Mouse (Mus musculus) neural tube, embryonic 11.5 days (tissue): Measurements from ENCODE around the gene Hdgfl3. TPM values are rescaled to one million over a fixed set of nuclear protein-coding genes. Genes with fewer than 3 reads are reported as not detected.

Experiments used
- ATAC-seq: fragments of 200-750 bp; cut with Nextera tagmentation; 2 replicates; pipeline ENCODE4 v1.8.0; 2017; ENCODE audit warnings: moderate number of reproducible peaks, mild to moderate bottlenecking, moderate TSS enrichment, moderate library complexity; ENCODE audit not compliant: insufficient read depth, low FRiP score, low TSS enrichment
- DNase-seq: peaks from one replicate; pipeline ENCODE4 v3.0.0-alpha.2; 2015; ENCODE audit warnings: low spot score
- H3K27ac ChIP-seq: fragments of 300-500 bp; sonication (generic); 2 replicates; pipeline ENCODE4 v1.5.1; 2014; ENCODE audit warnings: low read depth, mild to moderate bottlenecking, low read length
- H3K27me3 ChIP-seq: fragments of 300-500 bp; sonication (generic); 2 replicates; pipeline ENCODE4 v1.6.1; 2014; ENCODE audit warnings: mild to moderate bottlenecking, low read length, mixed read lengths; ENCODE audit not compliant: control insufficient read depth, insufficient read depth
- H3K36me3 ChIP-seq: fragments of 300-500 bp; sonication (generic); 2 replicates; pipeline ENCODE4 v1.6.1; 2014; ENCODE audit warnings: mild to moderate bottlenecking, low read length, moderate library complexity, mixed read lengths; ENCODE audit not compliant: control insufficient read depth, insufficient read depth
- H3K4me1 ChIP-seq: fragments of 300-500 bp; sonication (generic); 2 replicates; pipeline ENCODE4 v1.6.1; 2014; ENCODE audit warnings: low read length, mixed read lengths; ENCODE audit not compliant: control insufficient read depth, insufficient read depth
- H3K4me2 ChIP-seq: fragments of 300-500 bp; sonication (generic); 2 replicates; pipeline ENCODE4 v1.6.1; 2014; ENCODE audit warnings: low read depth, mild to moderate bottlenecking, moderate library complexity
- H3K4me3 ChIP-seq: fragments of 300-500 bp; sonication (generic); 2 replicates; pipeline ENCODE4 v1.5.1; 2014; ENCODE audit warnings: low read depth, low read length
- H3K9ac ChIP-seq: fragments of 300-500 bp; sonication (generic); 2 replicates; pipeline ENCODE4 v1.6.1; 2014; ENCODE audit warnings: mild to moderate bottlenecking, low read length
- H3K9me3 ChIP-seq: fragments of 300-500 bp; sonication (generic); 2 replicates; pipeline ENCODE4 v1.6.1; 2016; ENCODE audit warnings: low read length; ENCODE audit not compliant: control insufficient read depth
- WGBS: fragments of 180-500 bp; shearing (Covaris S2); extraction: QIAGEN DNeasy Blood & Tissue Kit; methylation state at CpG from one replicate; pipeline ENCODE4 v1.1.7; 2014; 5-methylcytosine and 5-hydroxymethylcytosine counted together
- polyA plus RNA-seq: library from polyadenylated mRNA; unstranded; fragments of >200 nt; fragmentation: Nextera tagmentation; extraction: Ambion mirVana; gene quantifications from 2 replicates; pipeline ENCODE4 v1.2.1, GENCODE M21; 2014

The Hdgfl3 gene
- polyA plus RNA-seq, 1 experiment from 2014 or later = 40.3 TPM

GRCm38 (mm10) chr7:81856221-81856620 lies 78.1 kb downstream of the Hdgfl3 start:
- H3K9me3 ChIP-seq = no peaks in the 10 kb centered on the region
- DNase-seq (no peak), ATAC-seq (no peak)
- no peaks in the 10 kb centered on the region for H3K4me1 ChIP-seq
- no peaks in the 10 kb centered on the region for H3K36me3 ChIP-seq
- H3K4me3 ChIP-seq = no peak overlapping the region
- WGBS = 80% methylated on average over 4 of the region's 4 CpGs
- 0 out of 2 replicates have a peak, but pooled peaks cover 2% of the 10 kb centered on the region for H3K27me3 ChIP-seq
- H3K9ac ChIP-seq = no peak overlapping the region
- no peak overlapping the region for H3K4me2 ChIP-seq
- H3K27ac ChIP-seq = no peak overlapping the region

DNA sequence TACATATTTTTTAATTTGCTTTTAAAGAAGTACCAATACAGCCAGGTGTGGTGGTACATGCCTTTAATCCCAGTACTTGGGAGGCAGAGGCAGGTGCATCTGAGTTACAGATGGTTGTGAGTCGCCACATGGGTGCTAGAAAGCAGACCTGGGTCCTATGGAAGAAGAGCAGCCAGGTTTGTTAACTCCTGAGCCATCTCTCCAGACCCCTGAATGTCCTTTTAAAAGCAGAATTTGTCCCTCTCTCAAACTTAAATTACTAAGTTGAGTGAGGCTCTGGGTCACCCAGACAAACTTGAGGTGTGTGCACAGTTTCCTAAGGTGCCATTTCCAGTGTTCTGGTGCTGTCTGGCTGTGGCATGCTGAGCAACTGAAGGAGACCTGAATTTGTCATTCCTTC lies 78.6 kb downstream of the Hdgfl3 start, which contains the start of gene Gm10160:
Gene Gm10160, minus strand, starts transcription at position 101 of the 400 bp plus-strand sequence.
- Histone ChIP-seq H3K9me3 (no peaks in the 10 kb centered on the region), H3K4me2 (no peak within 1 kb of the TSS), H3K9ac (no peak within 1 kb of the TSS), H3K27me3 (0 out of 2 replicates have a peak, but pooled peaks cover 2% of the 10 kb centered on the region), H3K36me3 (no peaks in the 10 kb centered on the region), H3K27ac (no peak within 1 kb of the TSS), H3K4me1 (no peaks in the 10 kb centered on the region), H3K4me3 (no peak within 1 kb of the TSS)
- 80% methylated on average over 1 of the region's 1 CpGs for WGBS
- ATAC-seq = no peak
- no peak for DNase-seq

- 76% methylated on average over 8 of the region's 8 CpGs for WGBS
- Histone ChIP-seq H3K9ac (no peak overlapping the region), H3K4me3 (no peak overlapping the region), H3K9me3 (no peaks in the 10 kb centered on the region), H3K4me1 (no peaks in the 10 kb centered on the region), H3K27ac (no peak overlapping the region), H3K27me3 (no peaks in the 10 kb centered on the region), H3K4me2 (no peak overlapping the region), H3K36me3 (no peaks in the 10 kb centered on the region)
- DNase-seq = no peak
- ATAC-seq = no peak
Observed at GRCm38 (mm10) chr7:81854568-81855307, 79.5 kb downstream of the Hdgfl3 start.

DNA sequence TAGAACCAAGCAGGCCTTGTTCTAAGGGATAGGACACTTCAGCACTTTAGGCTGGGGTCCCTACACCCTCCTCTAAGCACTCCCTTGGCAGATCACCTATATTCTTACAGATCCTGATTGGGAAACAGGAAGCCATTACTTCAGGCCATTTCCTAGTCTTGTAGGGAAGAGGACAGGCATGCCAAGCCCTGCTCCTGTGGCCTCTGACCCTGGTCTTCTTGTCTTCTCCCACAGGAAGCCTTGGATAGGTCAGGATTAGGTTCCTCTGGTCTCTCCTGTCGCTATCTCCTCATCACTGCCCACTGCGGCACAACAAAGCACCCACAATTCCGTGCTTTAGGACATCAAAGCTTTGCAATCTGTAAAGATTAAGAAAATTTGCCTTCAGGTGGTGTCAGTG lies 82.6 kb downstream of the Hdgfl3 start:
- 94% methylated on average over 3 of the region's 3 CpGs for WGBS
- Histone ChIP-seq H3K9ac (no peak overlapping the region), H3K9me3 (no peaks in the 10 kb centered on the region), H3K36me3 (no peaks in the 10 kb centered on the region), H3K4me3 (no peak overlapping the region), H3K27ac (no peak overlapping the region), H3K27me3 (no peaks in the 10 kb centered on the region), H3K4me1 (no peaks in the 10 kb centered on the region), H3K4me2 (no peak overlapping the region)
- DNase-seq (no peak), ATAC-seq (no peak)

GRCm38 (mm10) chr7:81850171-81850570 lies 84.1 kb downstream of the Hdgfl3 start:
- Histone ChIP-seq H3K9me3 (no peaks in the 10 kb centered on the region), H3K4me1 (no peaks in the 10 kb centered on the region), H3K9ac (no peak overlapping the region), H3K27me3 (no peaks in the 10 kb centered on the region), H3K4me3 (no peak overlapping the region), H3K36me3 (no peaks in the 10 kb centered on the region), H3K4me2 (no peak overlapping the region), H3K27ac (no peak overlapping the region)
- WGBS = 85% methylated on average over 6 of the region's 6 CpGs
- DNase-seq = no peak
- no peak for ATAC-seq

DNA sequence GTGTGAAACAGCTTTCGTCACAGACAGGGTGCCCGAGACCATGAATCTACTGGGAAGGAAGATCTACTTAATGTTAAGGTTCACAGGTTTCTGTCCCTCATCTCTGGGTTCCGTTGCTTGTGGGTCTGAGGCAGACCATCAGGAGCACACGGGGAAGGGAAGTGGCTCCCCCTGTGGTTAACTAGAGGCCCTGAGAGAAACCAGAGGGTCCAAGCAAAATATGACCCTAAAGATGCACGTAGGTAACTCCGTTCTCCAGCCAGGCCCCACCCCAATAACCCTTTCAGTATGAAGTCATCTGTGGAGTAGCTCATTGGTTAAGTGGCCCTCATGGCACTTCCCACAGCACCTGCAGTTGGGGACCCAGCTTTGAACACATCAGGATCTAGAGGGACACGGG lies 84.6 kb downstream of the Hdgfl3 start:
- DNase-seq = no peak
- no peaks in the 10 kb centered on the region for H3K9me3 ChIP-seq
- H3K27ac ChIP-seq = no peak overlapping the region
- H3K27me3 ChIP-seq = no peaks in the 10 kb centered on the region
- H3K4me1 ChIP-seq = no peaks in the 10 kb centered on the region
- H3K4me2 ChIP-seq = no peak overlapping the region
- H3K4me3 ChIP-seq = no peak overlapping the region
- WGBS = 86% methylated on average over 7 of the region's 7 CpGs
- ATAC-seq = no peak
- no peaks in the 10 kb centered on the region for H3K36me3 ChIP-seq
- H3K9ac ChIP-seq = no peak overlapping the region

DNA sequence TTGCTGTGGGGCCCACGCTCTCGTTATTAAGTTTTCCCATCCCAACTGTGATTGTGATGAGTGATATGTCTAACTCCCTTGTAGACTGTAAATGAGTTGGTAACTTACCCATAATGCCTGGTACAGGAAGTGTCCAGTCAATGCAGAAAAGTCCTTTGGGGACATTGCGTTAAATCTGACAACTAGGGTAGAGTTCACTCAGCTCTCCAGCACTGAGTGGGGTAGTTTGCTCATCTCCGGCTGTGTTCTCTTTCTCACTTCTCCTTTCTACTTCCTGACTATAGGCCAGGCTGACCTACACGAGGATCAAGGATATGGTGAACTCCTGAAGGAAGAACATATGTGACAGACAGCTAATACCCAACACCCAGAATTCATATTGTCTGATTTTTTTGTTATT lies 85.1 kb downstream of the Hdgfl3 start:
- ATAC-seq (no peak), DNase-seq (no peak)
- H3K36me3 ChIP-seq = no peaks in the 10 kb centered on the region
- H3K4me3 ChIP-seq = no peak overlapping the region
- H3K9me3 ChIP-seq = no peaks in the 10 kb centered on the region
- H3K4me2 ChIP-seq = no peak overlapping the region
- no peak overlapping the region for H3K9ac ChIP-seq
- H3K27ac ChIP-seq = no peak overlapping the region
- 91% methylated on average over 5 of the region's 5 CpGs for WGBS
- H3K4me1 ChIP-seq = no peaks in the 10 kb centered on the region
- no peaks in the 10 kb centered on the region for H3K27me3 ChIP-seq

- H3K4me3 ChIP-seq = no peak overlapping the region
- H3K27me3 ChIP-seq = no peaks in the 10 kb centered on the region
- 33% methylated on average over 4 of the region's 4 CpGs for WGBS
- no peaks in the 10 kb centered on the region for H3K4me1 ChIP-seq
- peak; percentile 7 for DNase-seq
- no peaks in the 10 kb centered on the region for H3K9me3 ChIP-seq
- no peak overlapping the region for H3K27ac ChIP-seq
- ATAC-seq = no peak
- H3K4me2 ChIP-seq = no peak overlapping the region
- H3K9ac ChIP-seq = no peak overlapping the region
- no peaks in the 10 kb centered on the region for H3K36me3 ChIP-seq
Observed at GRCm38 (mm10) chr7:81847777-81848176, 86.5 kb downstream of the Hdgfl3 start.

DNA sequence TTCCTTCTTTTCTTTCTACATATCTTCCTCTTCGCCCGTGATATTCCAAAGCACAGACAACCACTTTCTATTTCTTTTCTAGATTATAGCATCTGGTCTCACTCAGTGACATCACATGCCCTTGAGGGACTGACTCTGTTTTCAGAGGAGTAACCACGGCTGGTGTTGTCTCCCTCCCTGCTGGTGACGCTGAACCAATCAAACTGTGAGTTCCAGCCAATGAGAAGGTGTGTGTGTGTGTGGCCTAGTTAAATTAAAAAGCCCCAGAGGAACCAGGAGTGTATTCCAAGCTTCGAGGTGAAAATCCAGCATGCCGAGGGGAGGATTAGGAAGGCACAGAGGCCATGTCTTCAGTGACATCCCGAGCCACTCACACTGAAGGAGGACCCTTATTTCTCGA lies 87.3 kb downstream of the Hdgfl3 start:
- 51% methylated on average over 8 of the region's 8 CpGs for WGBS
- Histone ChIP-seq H3K36me3 (no peaks in the 10 kb centered on the region), H3K27me3 (no peaks in the 10 kb centered on the region), H3K27ac (no peak overlapping the region), H3K4me2 (no peak overlapping the region), H3K9ac (no peak overlapping the region), H3K9me3 (no peaks in the 10 kb centered on the region), H3K4me3 (no peak overlapping the region), H3K4me1 (no peaks in the 10 kb centered on the region)
- DNase-seq (no peak), ATAC-seq (no peak)
